Comparison of ENCODE assay signal across 7 mouse cellular contexts in genomic region chr1:62860788-62861187, GRCm38 (mm10).
A peak's percentile ranks its signal among the peaks of the same experiment; 100 is the strongest.
DNase-seq lines count a peak whose midpoint lies in the region; ATAC-seq lines count a peak whose summit lies in the region.

No protein-coding gene starts in this region.

- peak; percentile 35 for DNase-seq in liver, embryonic 11.5 days (ENCODE audit: low spot score)
- peak; percentile 82 for DNase-seq in heart, embryonic 10.5 days (ENCODE audit: low spot score)
- peak; percentile 54 to 64 for DNase-seq in layer of hippocampus, postnatal 14 days (ENCODE audit: low spot score in 2 of 2)
- no peak for DNase-seq in thymus, postnatal 25 days

- H3K27me3 ChIP-seq in liver, embryonic 11.5 days (replicated peaks; ENCODE audit: control insufficient read depth, insufficient read depth, low read length), result no peaks in the 10 kb centered on the region
- no peaks in the 10 kb centered on the region for H3K27me3 ChIP-seq in liver, embryonic 12.5 days (replicated peaks)
- no peaks in the 10 kb centered on the region for H3K27me3 ChIP-seq in embryonic facial prominence, embryonic 13.5 days
- H3K27me3 ChIP-seq in heart, embryonic 10.5 days (ENCODE audit: insufficient read depth, poor library complexity, severe bottlenecking), result no peaks in the 10 kb centered on the region
- H3K27me3 ChIP-seq in forebrain, embryonic 12.5 days, result no peaks in the 10 kb centered on the region

- no peak overlapping the region for H3K4me2 ChIP-seq in liver, embryonic 11.5 days
- no peak overlapping the region for H3K4me2 ChIP-seq in liver, embryonic 12.5 days
- peak overlapping the region; percentile 32; the same call in 1 of the 2 replicates for H3K4me2 ChIP-seq in embryonic facial prominence, embryonic 13.5 days
- no peak overlapping the region for H3K4me2 ChIP-seq in forebrain, embryonic 12.5 days

- no peak overlapping the region for H3K9ac ChIP-seq in liver, embryonic 11.5 days (ENCODE audit: low read depth, low read length)
- H3K9ac ChIP-seq in liver, embryonic 12.5 days, result no peak overlapping the region
- H3K9ac ChIP-seq in embryonic facial prominence, embryonic 13.5 days, result no peak overlapping the region; the same call in 1 of the 2 replicates
- H3K9ac ChIP-seq in forebrain, embryonic 12.5 days, result no peak overlapping the region

- H3K27ac ChIP-seq in liver, embryonic 11.5 days (ENCODE audit: low read depth, low read length), result no peak overlapping the region
- H3K27ac ChIP-seq in liver, embryonic 12.5 days, result no peak overlapping the region
- H3K27ac ChIP-seq in embryonic facial prominence, embryonic 13.5 days, result peak overlapping the region; percentile 82
- peak overlapping the region; percentile 73 for H3K27ac ChIP-seq in heart, embryonic 10.5 days
- no peak overlapping the region for H3K27ac ChIP-seq in forebrain, embryonic 12.5 days

- H3K4me3 ChIP-seq in liver, embryonic 11.5 days (ENCODE audit: low read depth, low read length), result no peak overlapping the region
- H3K4me3 ChIP-seq in liver, embryonic 12.5 days, result no peak overlapping the region
- H3K4me3 ChIP-seq in embryonic facial prominence, embryonic 13.5 days, result no peak overlapping the region
- H3K4me3 ChIP-seq in heart, embryonic 10.5 days, result 0 out of 2 replicates have a peak overlapping the region, but pooled peaks have one; percentile 3
- H3K4me3 ChIP-seq in forebrain, embryonic 12.5 days (replicated peaks), result no peak overlapping the region

- no peaks in the 10 kb centered on the region for H3K36me3 ChIP-seq in liver, embryonic 11.5 days (ENCODE audit: control insufficient read depth, insufficient read depth, low read length)
- no peaks in the 10 kb centered on the region for H3K36me3 ChIP-seq in liver, embryonic 12.5 days
- no peaks in the 10 kb centered on the region for H3K36me3 ChIP-seq in embryonic facial prominence, embryonic 13.5 days
- no peaks in the 10 kb centered on the region for H3K36me3 ChIP-seq in heart, embryonic 10.5 days
- no peaks in the 10 kb centered on the region for H3K36me3 ChIP-seq in forebrain, embryonic 12.5 days (replicated peaks)

- 22% methylated on average over 5 of the region's 5 CpGs for WGBS in liver, embryonic 11.5 days
- 25% methylated on average over 5 of the region's 5 CpGs for WGBS in liver, embryonic 12.5 days (ENCODE audit: insufficient replicate concordance)
- 12% methylated on average over 5 of the region's 5 CpGs for WGBS in embryonic facial prominence, embryonic 13.5 days
- 9% methylated on average over 5 of the region's 5 CpGs for WGBS in heart, embryonic 10.5 days
- 75% methylated on average over 5 of the region's 5 CpGs for WGBS in forebrain, embryonic 12.5 days

- H3K9me3 ChIP-seq in liver, embryonic 11.5 days (ENCODE audit: control insufficient read depth, low read length), result no peaks in the 10 kb centered on the region
- no peaks in the 10 kb centered on the region for H3K9me3 ChIP-seq in liver, embryonic 12.5 days (replicated peaks)
- H3K9me3 ChIP-seq in embryonic facial prominence, embryonic 13.5 days, result no peaks in the 10 kb centered on the region
- no peaks in the 10 kb centered on the region for H3K9me3 ChIP-seq in heart, embryonic 10.5 days
- 0 out of 2 replicates have a peak, but pooled peaks cover 4% of the 10 kb centered on the region for H3K9me3 ChIP-seq in forebrain, embryonic 12.5 days

- H3K4me1 ChIP-seq in liver, embryonic 11.5 days (replicated peaks; ENCODE audit: control insufficient read depth, insufficient read depth, low read length), result no peaks in the 10 kb centered on the region; the same call in 1 of the 2 replicates
- peaks cover 13% of the 10 kb centered on the region for H3K4me1 ChIP-seq in liver, embryonic 12.5 days
- H3K4me1 ChIP-seq in embryonic facial prominence, embryonic 13.5 days, result peaks cover 27% of the 10 kb centered on the region
- peaks cover 11% of the 10 kb centered on the region for H3K4me1 ChIP-seq in heart, embryonic 10.5 days
- 0 out of 2 replicates have a peak, but pooled peaks cover 6% of the 10 kb centered on the region for H3K4me1 ChIP-seq in forebrain, embryonic 12.5 days

- no peak for ATAC-seq in liver, embryonic 11.5 days (replicated peaks; ENCODE audit: low FRiP score)
- ATAC-seq in liver, embryonic 12.5 days, result no peak
- ATAC-seq in embryonic facial prominence, embryonic 13.5 days (ENCODE audit: insufficient number of reproducible peaks, insufficient read depth, low FRiP score, low TSS enrichment, low read depth), result no peak
- ATAC-seq in forebrain, embryonic 12.5 days (ENCODE audit: low FRiP score), result no peak

Comparison
In these comparisons a context has a peak if more than half of its experiments do, and no peak if none do; other contexts are left out.
1. H3K27ac ChIP-seq: peak in embryonic facial prominence, embryonic 13.5 days (single experiment) and heart, embryonic 10.5 days (single experiment); none in liver, embryonic 11.5 days (single experiment), liver, embryonic 12.5 days (single experiment) and forebrain, embryonic 12.5 days (single experiment).